16 mouse cellular contexts compared by ENCODE assay signal in the genomic region with DNA sequence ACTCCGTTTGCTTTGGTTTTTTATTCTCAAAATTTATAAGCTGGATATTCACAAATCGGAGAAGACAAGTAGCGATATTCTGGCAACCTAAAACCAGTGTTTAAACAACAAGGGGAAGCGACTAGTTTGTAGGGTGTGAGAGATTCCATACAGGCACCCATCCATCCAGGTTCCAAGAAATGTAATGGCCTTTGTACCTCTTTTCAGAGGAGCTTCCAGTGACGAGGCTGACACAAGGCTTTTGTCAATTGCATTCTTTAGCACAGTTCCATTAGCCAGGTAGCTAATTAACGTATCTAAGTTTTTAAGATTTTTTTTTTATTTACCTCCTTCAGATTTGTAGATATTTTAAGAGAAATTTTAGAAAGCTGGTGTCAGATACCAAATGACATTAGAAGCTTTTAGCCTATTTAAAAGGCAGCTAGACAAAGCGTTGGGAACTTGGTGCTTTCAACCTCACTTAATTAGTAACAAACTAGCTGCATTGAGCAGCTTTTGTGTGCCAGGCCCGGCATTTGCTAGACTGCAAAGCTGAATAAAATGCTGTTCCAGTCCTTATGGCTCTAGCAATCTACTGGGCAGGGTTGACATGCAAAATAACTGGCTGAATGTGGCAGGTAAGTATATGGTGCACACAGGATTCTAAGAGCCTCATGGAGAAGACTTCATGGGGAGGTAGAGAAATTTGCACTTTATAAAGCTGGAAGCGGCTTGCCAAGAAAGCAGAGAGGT. TPM values are rescaled to one million over a fixed set of nuclear protein-coding genes. Genes with fewer than 3 reads are reported as not detected.
DNase-seq lines count a peak whose midpoint lies in the region; ATAC-seq and TF ChIP-seq lines count a peak whose summit lies in the region.
"Had no signal": no experiment of that assay in that cellular context is flagged by ENCODE, and none has a peak within 500 bp of the region (broad histone marks: within the 10 kb centered on the region; RNA-seq: fewer than 3 reads in every experiment).

No protein-coding gene starts in this region.

- no peak for TF ChIP-seq CTCF in liver, adult 2 months (IDR thresholded peaks at IDR 0.05; ENCODE audit: low read depth, low read length)

- peaks cover 4% of the 10 kb centered on the region; the same call in 1 of the 2 replicates for H3K4me1 ChIP-seq in liver, adult 2 months (ENCODE audit: control insufficient read depth, insufficient read depth, low read length)
- H3K4me1 ChIP-seq in forebrain, embryonic 14.5 days (ENCODE audit: control insufficient read depth, insufficient read depth, low read length), result peaks cover 22% of the 10 kb centered on the region
- H3K4me1 ChIP-seq in limb, embryonic 12.5 days (replicated peaks), result no peaks in the 10 kb centered on the region

- H3K27ac ChIP-seq in liver, adult 2 months (replicated peaks; ENCODE audit: insufficient read depth, low read depth, low read length), result no peak overlapping the region
- peak overlapping the region; percentile 23; the same call in 1 of the 2 replicates for H3K27ac ChIP-seq in forebrain, embryonic 14.5 days (ENCODE audit: low read depth, low read length)
- peak overlapping the region; percentile 17; the same call in 1 of the 2 replicates for H3K27ac ChIP-seq in limb, embryonic 12.5 days
- H3K27ac ChIP-seq: gastrocnemius, adult 2 months; stomach, postnatal 0 days had no signal

- H3K79me2 ChIP-seq in liver, adult 2 months (ENCODE audit: control insufficient read depth, insufficient read depth, low read length), result no peaks in the 10 kb centered on the region

- peak; percentile 51; the same call in 1 of the 2 replicates for ATAC-seq in forebrain, embryonic 14.5 days
- ATAC-seq in limb, embryonic 12.5 days (ENCODE audit: insufficient number of reproducible peaks, insufficient read depth, low FRiP score, low TSS enrichment, low read depth), result no peak

- no peaks in the 10 kb centered on the region for H3K27me3 ChIP-seq in liver, adult 2 months (ENCODE audit: control insufficient read depth, insufficient read depth, low read length)
- H3K27me3 ChIP-seq in forebrain, embryonic 14.5 days (replicated peaks; ENCODE audit: control insufficient read depth, insufficient read depth, low read length), result no peaks in the 10 kb centered on the region
- H3K27me3 ChIP-seq in limb, embryonic 12.5 days, result no peaks in the 10 kb centered on the region

- no peak overlapping the region for H3K9ac ChIP-seq in liver, adult 2 months (ENCODE audit: low read depth, low read length)
- no peak overlapping the region for H3K9ac ChIP-seq in forebrain, embryonic 14.5 days (ENCODE audit: low read length)
- no peak overlapping the region for H3K9ac ChIP-seq in limb, embryonic 12.5 days (replicated peaks)

- no peak overlapping the region for H3K4me2 ChIP-seq in forebrain, embryonic 14.5 days (ENCODE audit: low read length)
- H3K4me2 ChIP-seq in limb, embryonic 12.5 days, result no peak overlapping the region
- H3K4me2 ChIP-seq: heart, embryonic 11.5 days had no signal

- 76% methylated on average over 9 of the region's 9 CpGs for WGBS in liver, adult 2 months
- WGBS in forebrain, embryonic 14.5 days, result 25% methylated on average over 9 of the region's 9 CpGs
- WGBS in limb, embryonic 12.5 days, result 76% methylated on average over 9 of the region's 9 CpGs

- DNase-seq in adrenal gland, adult 2 months, result peak; percentile 13
- no peak for DNase-seq in adrenal gland, adult (ENCODE audit: inconsistent age in 2 of 2, low spot score in 1 of 2)
- peak; percentile 10 for DNase-seq in liver, adult 2 months (ENCODE audit: extremely low read depth, low read depth, low spot score)
- DNase-seq in liver, result no peak
- peak; percentile 73 for DNase-seq in forebrain, embryonic 14.5 days (ENCODE audit: low spot score)
- no peak for DNase-seq in right cerebral cortex, adult 18-20 months
- no peak for DNase-seq in frontal cortex, postnatal 25 days (ENCODE audit: low spot score in 2 of 2)
- DNase-seq: cerebellum, adult 8-10 months; gastrocnemius, adult 2 months; heart, postnatal 10 days; lung, postnatal 10 days; midbrain, embryonic 14.5 days; retina, postnatal 1 day had no signal

- H3K9me3 ChIP-seq in forebrain, embryonic 14.5 days (replicated peaks; ENCODE audit: control insufficient read depth, low read length), result no peaks in the 10 kb centered on the region
- no peaks in the 10 kb centered on the region for H3K9me3 ChIP-seq in limb, embryonic 12.5 days

- TF ChIP-seq POLR2A in liver, adult 2 months (IDR thresholded peaks at IDR 0.05; ENCODE audit: extremely low read depth, insufficient read depth, low read length), result no peak

- H3K36me3 ChIP-seq in liver, adult 2 months (ENCODE audit: control insufficient read depth, insufficient read depth, low read length), result no peaks in the 10 kb centered on the region
- no peaks in the 10 kb centered on the region for H3K36me3 ChIP-seq in forebrain, embryonic 14.5 days (ENCODE audit: control insufficient read depth, insufficient read depth, low read length)
- H3K36me3 ChIP-seq in limb, embryonic 12.5 days, result no peaks in the 10 kb centered on the region

- no peak overlapping the region for H3K4me3 ChIP-seq in liver, adult 2 months (ENCODE audit: insufficient read depth, low read depth, low read length)
- no peak overlapping the region for H3K4me3 ChIP-seq in forebrain, embryonic 14.5 days (ENCODE audit: low read depth, low read length)
- no peak overlapping the region for H3K4me3 ChIP-seq in limb, embryonic 12.5 days (replicated peaks)
- H3K4me3 ChIP-seq: gastrocnemius, adult 2 months had no signal

RNA-seq across cellular contexts. Expression of a gene that starts 46.6 kb away (rescaled TPM):
- total RNA-seq in adrenal gland, adult 2 months (2021), result 10 to 100 TPM in 1 of 2 experiments, 1 to 10 TPM in 1; 7.9 to 13.2 TPM
- polyA plus RNA-seq in adrenal gland, adult 2 months (2012; rRNA removed), result 8.8 TPM in 2 replicates
- 0.28 and 0.81 TPM in 2 replicates for total RNA-seq in liver, adult 2 months (2014; rRNA removed)
- 0.47 and 0.49 TPM in 2 replicates for polyA plus RNA-seq in liver, adult 2 months (2012; rRNA removed)
- polyA plus RNA-seq in forebrain, embryonic 14.5 days (2014; fragmentation: Nextera tagmentation; extraction: Ambion mirVana), result 39.0 and 43.4 TPM in 2 replicates
- polyA plus RNA-seq in limb, embryonic 12.5 days (2016; fragmentation: Nextera tagmentation; extraction: Ambion mirVana), result 9.0 TPM in 2 replicates

Comparison
In these comparisons a context has a peak if more than half of its experiments do, and no peak if none do; other contexts are left out.
1. DNase-seq: peak in adrenal gland, adult 2 months (single experiment), liver, adult 2 months (single experiment) and forebrain, embryonic 14.5 days (single experiment); none in adrenal gland, adult (0 of 2), liver (single experiment), right cerebral cortex, adult 18-20 months (single experiment) and frontal cortex, postnatal 25 days (0 of 2).